Mouse (Mus musculus) adrenal gland, postnatal 4 days (tissue): ENCODE results near the gene Fam208a. TPM values are rescaled to one million over a fixed set of nuclear protein-coding genes. Genes with fewer than 3 reads are reported as not detected.
A peak's percentile ranks its signal among the peaks of the same experiment; 100 is the strongest.

ENCODE experiments used
- DNase-seq, 2 experiments: peaks; one replicate each; pipeline ENCODE4 v3.0.0; 2021 to 2022; ENCODE audit warnings: low spot score in 2 of 2, mixed read lengths in 2 of 2
- microRNA-seq: library from miRNA; unstranded; fragments of <30 nt; microRNA quantifications from one replicate; pipeline ENCODE4 v1.2.0, GENCODE M21; 2021
- total RNA-seq, 2 experiments: library from RNA; stranded (reverse); gene quantifications; 2 replicates each; pipeline ENCODE4 v1.2.3; 2021

Fam208a gene
- total RNA-seq, 2 experiments from 2014 or later: 22.3 to 24.6 TPM

GRCm38 (mm10) chr14:27413961-27414360 lies 14.7 kb upstream of the Fam208a start:
- DNase-seq: no peak

- no peak for DNase-seq
These were observed 7.8 kb upstream of the Fam208a start for GRCm38 (mm10) chr14:27420816-27421215.

GRCm38 (mm10) chr14:27422301-27422700 lies 6.3 kb upstream of the Fam208a start:
- DNase-seq: no peak

- DNase-seq: peak; percentile 52 to 71
These were observed 508 bp downstream of the Fam208a start for GRCm38 (mm10) chr14:27428973-27429711.

DNA sequence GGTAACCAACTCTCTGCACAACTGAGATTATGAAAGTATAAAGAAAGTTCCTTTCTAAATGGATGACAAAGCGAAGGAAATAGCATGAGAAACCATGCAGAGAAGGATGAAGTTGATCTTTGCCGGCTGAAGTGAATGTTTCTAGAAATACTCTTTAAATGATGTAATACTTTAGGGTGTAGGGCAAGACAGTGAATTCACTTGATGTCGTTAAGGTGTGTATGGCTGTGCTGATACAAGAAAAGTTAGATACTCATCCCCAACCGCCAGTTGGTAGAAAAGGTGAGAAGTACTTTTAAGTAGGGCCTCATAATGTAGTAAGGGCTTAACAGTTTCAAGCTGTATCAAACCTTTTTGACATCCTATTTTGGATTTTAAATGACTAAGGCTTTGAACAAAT lies 1.6 kb downstream of the Fam208a start:
- no peak for DNase-seq

DNA sequence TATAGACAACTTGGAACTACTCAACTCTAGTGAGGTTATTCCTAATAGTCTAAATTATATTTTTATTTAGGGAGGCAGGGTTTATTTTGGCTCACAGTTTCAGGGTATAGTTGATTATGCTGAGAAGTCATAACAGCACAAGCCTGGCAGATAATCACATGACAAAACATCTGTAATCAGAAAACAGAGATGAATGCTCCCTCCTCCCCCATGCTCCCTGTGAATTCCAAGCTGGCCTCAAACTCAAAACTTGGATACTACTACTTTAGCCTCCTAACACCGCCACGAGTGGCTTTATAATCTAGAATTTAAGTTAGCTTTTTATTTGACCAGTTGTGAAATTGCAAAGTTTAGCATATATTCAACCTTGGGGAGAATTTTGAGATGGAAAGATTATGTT lies 3.4 kb downstream of the Fam208a start:
- DNase-seq: no peak

- DNase-seq: no peak
These were observed 7.5 kb downstream of the Fam208a start for GRCm38 (mm10) chr14:27436116-27436515.

GRCm38 (mm10) chr14:27436826-27437225 lies 8.2 kb downstream of the Fam208a start:
- no peak for DNase-seq

- no peak for DNase-seq
These were observed 12.3 kb downstream of the Fam208a start for GRCm38 (mm10) chr14:27440921-27441320.

DNA sequence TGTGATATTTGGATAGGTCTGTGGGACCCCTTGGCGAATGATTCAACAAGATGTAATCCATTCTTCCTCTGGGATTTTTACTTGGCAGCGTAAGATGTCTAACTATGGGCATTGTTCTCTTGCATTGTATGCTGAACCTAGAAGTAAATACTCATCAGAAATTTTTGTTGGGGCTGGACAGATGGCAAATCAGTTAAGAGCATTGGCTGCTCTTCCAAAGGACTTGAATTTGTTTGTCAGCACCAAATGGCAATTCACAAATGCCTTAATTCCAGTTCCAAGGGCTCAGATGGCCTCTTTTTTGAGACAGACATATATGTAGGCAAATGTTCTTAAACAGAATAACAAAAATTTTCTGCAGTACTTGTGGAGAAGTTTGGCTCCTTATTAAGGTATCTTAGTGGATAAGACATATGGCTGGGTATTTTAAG lies 16.2 kb downstream of the Fam208a start:
- DNase-seq: no peak

DNA sequence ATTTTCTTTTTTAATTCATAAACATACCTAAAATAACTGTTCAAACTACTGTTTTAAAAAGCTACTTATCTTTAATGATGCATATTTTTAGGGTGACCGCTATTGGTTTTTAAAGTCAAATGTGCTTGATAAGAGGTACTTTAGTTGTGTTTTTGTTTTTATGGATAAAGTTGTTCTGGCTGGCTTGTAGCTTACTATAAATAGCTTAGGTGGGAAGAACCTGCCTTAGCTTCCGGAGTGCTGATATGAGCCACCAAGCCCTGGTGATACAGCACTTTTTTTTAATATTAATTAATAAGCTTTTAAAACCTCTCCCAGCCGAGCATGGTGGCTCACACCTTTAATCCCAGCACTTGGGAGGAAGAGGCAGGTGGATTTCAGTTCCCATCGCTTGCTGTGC lies 18.3 kb downstream of the Fam208a start:
- no peak for DNase-seq

DNA sequence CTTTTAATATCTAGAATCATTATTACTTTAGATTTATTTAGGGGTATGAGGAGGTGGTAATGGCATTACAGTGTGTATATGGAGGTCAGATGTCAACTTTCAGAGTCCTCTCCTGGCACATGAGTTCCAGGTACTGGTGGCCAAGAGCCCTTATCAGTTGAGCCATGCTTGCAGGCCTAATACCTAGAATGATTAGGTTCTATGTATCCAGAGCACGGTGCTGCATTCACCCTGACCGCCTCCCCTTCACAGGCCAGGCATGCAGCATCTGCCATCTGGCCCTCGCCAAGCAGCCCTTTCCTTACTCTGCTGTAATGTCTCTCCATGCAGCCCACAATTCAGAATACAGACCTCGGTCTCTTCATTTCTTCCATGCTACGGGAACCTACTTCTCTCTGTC lies 62.8 kb downstream of the Fam208a start:
- DNase-seq: no peak

GRCm38 (mm10) chr14:27493516-27493915 lies 64.9 kb downstream of the Fam208a start:
- DNase-seq: no peak

GRCm38 (mm10) chr14:27501096-27501495 lies 72.5 kb downstream of the Fam208a start:
- DNase-seq: no peak

- peak; percentile 97 to 99 for DNase-seq
These were observed 79.4 kb downstream of the Fam208a start, which contains the start of gene Ccdc66 for GRCm38 (mm10) chr14:27507894-27508643. Ccdc66 (minus strand) TSS chr14:27508460.

DNA sequence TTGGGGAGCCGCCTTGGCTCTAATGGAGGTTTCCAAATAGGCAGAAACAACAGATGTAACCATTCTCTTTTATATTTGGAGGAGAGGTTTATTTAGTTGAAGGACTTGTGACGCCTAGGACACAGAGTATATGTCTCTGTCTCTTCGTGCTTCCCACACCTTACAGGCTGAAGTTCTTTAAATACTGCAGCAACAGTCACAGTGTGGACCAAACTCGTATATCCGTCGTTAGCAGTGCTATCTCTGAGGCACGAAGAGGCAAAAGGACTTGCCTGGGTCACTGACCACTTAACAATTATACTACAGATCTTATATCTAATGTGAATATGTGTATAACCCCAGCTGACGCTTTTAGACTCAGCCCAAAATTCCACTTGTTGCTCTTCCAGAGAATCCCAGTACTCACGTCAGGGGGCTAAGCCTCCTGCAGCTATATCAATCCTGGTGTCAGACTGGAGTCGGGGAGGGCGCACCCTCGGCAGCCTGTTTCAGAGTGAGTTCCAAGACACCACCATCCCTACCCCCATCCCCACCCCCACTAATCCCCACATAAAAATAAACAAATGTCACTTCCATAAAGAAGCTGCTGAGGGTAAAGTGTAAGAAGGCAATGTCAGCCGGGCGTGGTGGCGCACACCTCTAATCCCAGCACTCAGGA lies 80.1 kb downstream of the Fam208a start:
- no peak for DNase-seq

GRCm38 (mm10) chr14:27524541-27524940 lies 95.9 kb downstream of the Fam208a start:
- DNase-seq: no peak

Small RNAs within 50 kb of the gene (microRNA-seq; reads per million reads assigned to microRNA genes)
- not detected for gene Gm23633

Other genes starting within 250 kb of the Fam208a start
- gene Ccdc66, start 79.6 kb downstream of the Fam208a start, total RNA-seq: 10 to 100 TPM; 10.4 to 13.0 TPM
- gene Erc2, start 193.6 kb downstream of the Fam208a start, total RNA-seq: 10 to 100 TPM; 16.9 to 17.7 TPM